Mouse (Mus musculus): ENCODE measurements around the gene Trappc6b. TPM values are rescaled to one million over a fixed set of nuclear protein-coding genes. Genes with fewer than 3 reads are reported as not detected.

Gene Trappc6b
- polyA plus RNA-seq, 1 experiment = 140 TPM

DNA sequence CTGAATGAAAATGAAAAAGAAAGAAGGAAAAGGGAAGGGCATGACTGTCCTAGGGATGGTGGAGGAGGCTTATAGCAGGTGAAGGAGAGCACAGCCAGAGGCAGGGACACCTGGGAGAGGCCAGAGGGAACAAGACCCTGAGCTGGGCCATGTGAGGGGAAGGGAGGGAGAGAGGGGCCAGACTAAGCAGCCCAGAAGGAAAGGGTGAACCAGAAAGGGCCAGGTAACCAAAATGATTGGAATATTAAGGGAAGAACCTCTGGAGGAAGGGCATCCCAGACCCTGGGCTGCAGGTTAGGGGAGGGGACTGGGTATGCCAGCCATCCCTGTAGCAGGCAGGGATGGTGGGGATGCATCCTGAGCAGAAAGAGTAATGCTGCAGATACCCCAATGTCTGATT lies 7.3 kb downstream of the Trappc6b start:
- TF ChIP-seq CTCF (IDR thresholded peaks at IDR 0.05; ENCODE audit: borderline replicate concordance, insufficient read depth, low read depth, low read length) (no peak), POLR2A (IDR thresholded peaks at IDR 0.05; ENCODE audit: borderline replicate concordance, insufficient read depth, low read length) (no peak)
- no peak overlapping the region for H3K4me3 ChIP-seq (replicated peaks; ENCODE audit: insufficient read depth, low read depth, low read length)
- H3K27ac ChIP-seq (ENCODE audit: insufficient read depth, low read length) = no peak overlapping the region
- peaks cover 3% of the 10 kb centered on the region for H3K4me1 ChIP-seq (ENCODE audit: control insufficient read depth, insufficient read depth, low read length)
- no peak for DNase-seq
- no peaks in the 10 kb centered on the region for H3K27me3 ChIP-seq (ENCODE audit: control insufficient read depth, insufficient read depth, low read length)

GRCm38 (mm10) chr12:59053166-59053565 lies 8.1 kb downstream of the Trappc6b start:
- Histone ChIP-seq H3K4me1 (ENCODE audit: control insufficient read depth, insufficient read depth, low read length) (peaks cover 3% of the 10 kb centered on the region; the same call in 1 of the 2 replicates), H3K27me3 (ENCODE audit: control insufficient read depth, insufficient read depth, low read length) (no peaks in the 10 kb centered on the region), H3K27ac (ENCODE audit: insufficient read depth, low read length) (no peak overlapping the region), H3K4me3 (replicated peaks; ENCODE audit: insufficient read depth, low read depth, low read length) (no peak overlapping the region)
- WGBS = 97% methylated on average over 5 of the region's 5 CpGs
- TF ChIP-seq CTCF (IDR thresholded peaks at IDR 0.05; ENCODE audit: borderline replicate concordance, insufficient read depth, low read depth, low read length) = no peak
- no peak for TF ChIP-seq POLR2A (IDR thresholded peaks at IDR 0.05; ENCODE audit: borderline replicate concordance, insufficient read depth, low read length)
- no peak for DNase-seq

DNA sequence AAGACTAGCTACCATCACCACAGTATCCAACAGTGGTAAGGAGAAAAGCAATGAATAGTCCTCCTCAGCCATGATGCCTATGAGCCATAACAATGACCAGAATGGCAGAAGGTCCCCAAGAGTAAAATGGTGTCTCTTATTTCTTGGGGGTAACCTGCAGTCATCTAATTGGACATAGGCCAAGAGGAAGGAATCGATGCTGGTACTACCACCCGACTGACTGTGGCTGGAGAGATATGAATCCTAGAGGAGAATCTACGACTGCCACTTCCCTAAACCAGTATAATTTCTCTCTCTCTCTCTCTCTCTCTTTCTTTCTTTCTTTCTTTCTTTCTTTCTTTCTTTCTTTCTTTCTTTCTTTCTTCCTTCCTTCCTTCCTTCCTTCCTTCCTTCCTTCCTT lies 8.8 kb downstream of the Trappc6b start:
- Histone ChIP-seq H3K4me3 (replicated peaks; ENCODE audit: insufficient read depth, low read depth, low read length) (no peak overlapping the region), H3K27me3 (ENCODE audit: control insufficient read depth, insufficient read depth, low read length) (no peaks in the 10 kb centered on the region), H3K27ac (ENCODE audit: insufficient read depth, low read length) (no peak overlapping the region), H3K4me1 (ENCODE audit: control insufficient read depth, insufficient read depth, low read length) (peaks cover 3% of the 10 kb centered on the region; the same call in 1 of the 2 replicates)
- no peak for DNase-seq
- TF ChIP-seq POLR2A (IDR thresholded peaks at IDR 0.05; ENCODE audit: borderline replicate concordance, insufficient read depth, low read length) (no peak), CTCF (IDR thresholded peaks at IDR 0.05; ENCODE audit: borderline replicate concordance, insufficient read depth, low read depth, low read length) (no peak)
- 89% methylated on average over 3 of the region's 3 CpGs for WGBS

- Histone ChIP-seq H3K4me1 (ENCODE audit: control insufficient read depth, insufficient read depth, low read length) (no peaks in the 10 kb centered on the region), H3K27ac (ENCODE audit: insufficient read depth, low read length) (no peak overlapping the region), H3K27me3 (ENCODE audit: control insufficient read depth, insufficient read depth, low read length) (no peaks in the 10 kb centered on the region), H3K4me3 (replicated peaks; ENCODE audit: insufficient read depth, low read depth, low read length) (no peak overlapping the region)
- DNase-seq = no peak
- TF ChIP-seq POLR2A (IDR thresholded peaks at IDR 0.05; ENCODE audit: borderline replicate concordance, insufficient read depth, low read length) (no peak), CTCF (IDR thresholded peaks at IDR 0.05; ENCODE audit: borderline replicate concordance, insufficient read depth, low read depth, low read length) (no peak)
- 32% methylated on average over 7 of the region's 7 CpGs for WGBS
Measured at GRCm38 (mm10) chr12:59040851-59041250, 20.4 kb downstream of the Trappc6b start.

- 20% methylated on average over 23 of the region's 23 CpGs for WGBS
- Histone ChIP-seq H3K4me3 (replicated peaks; ENCODE audit: insufficient read depth, low read depth, low read length) (no peak overlapping the region), H3K4me1 (ENCODE audit: control insufficient read depth, insufficient read depth, low read length) (no peaks in the 10 kb centered on the region), H3K27ac (ENCODE audit: insufficient read depth, low read length) (no peak overlapping the region), H3K27me3 (ENCODE audit: control insufficient read depth, insufficient read depth, low read length) (no peaks in the 10 kb centered on the region)
- no peak for DNase-seq
- TF ChIP-seq CTCF (IDR thresholded peaks at IDR 0.05; ENCODE audit: borderline replicate concordance, insufficient read depth, low read depth, low read length) (no peak), POLR2A (IDR thresholded peaks at IDR 0.05; ENCODE audit: borderline replicate concordance, insufficient read depth, low read length) (no peak)
Measured at GRCm38 (mm10) chr12:59039971-59040844, 21.1 kb downstream of the Trappc6b start.

DNA sequence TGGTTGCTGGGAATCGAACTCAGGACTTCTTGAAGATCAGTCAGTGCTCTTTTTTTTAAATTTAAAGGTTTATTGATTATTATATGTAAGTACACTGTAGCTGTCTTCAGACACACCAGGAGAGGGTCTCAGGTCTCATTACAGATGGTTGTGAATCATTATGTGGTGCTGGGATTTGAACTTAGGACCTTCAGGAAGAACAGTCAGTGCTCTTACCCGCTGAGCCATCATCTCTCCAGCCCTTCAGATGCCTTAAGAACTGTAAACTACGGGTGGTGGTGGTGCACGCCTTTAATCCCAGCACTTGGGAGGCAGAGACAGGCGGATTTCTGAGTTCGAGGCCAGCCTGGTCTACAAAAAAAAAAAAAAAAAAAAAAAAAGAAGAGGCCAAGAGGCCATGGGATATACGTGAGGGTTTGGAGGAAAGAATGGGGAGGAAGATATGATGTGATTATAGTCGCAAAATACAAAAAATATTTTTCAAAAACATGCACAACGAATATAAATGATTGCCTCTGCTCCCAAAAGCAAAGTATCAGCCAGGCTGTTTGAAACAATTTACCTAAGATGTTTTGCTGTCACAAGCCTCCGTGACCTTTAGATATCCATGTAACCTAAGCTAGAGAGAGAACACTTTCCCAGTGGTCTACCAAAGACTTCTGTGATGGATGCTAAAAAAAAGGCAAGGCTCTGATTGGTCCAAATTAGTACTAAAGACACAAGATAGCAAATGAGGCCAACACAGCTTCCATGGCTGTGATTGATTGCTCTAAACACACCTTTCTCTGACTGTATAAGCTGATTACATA lies 21.9 kb downstream of the Trappc6b start:
- Histone ChIP-seq H3K27me3 (ENCODE audit: control insufficient read depth, insufficient read depth, low read length) (no peaks in the 10 kb centered on the region), H3K27ac (ENCODE audit: insufficient read depth, low read length) (no peak overlapping the region), H3K4me3 (replicated peaks; ENCODE audit: insufficient read depth, low read depth, low read length) (no peak overlapping the region), H3K4me1 (ENCODE audit: control insufficient read depth, insufficient read depth, low read length) (no peaks in the 10 kb centered on the region)
- 76% methylated on average over 10 of the region's 10 CpGs for WGBS
- TF ChIP-seq CTCF (IDR thresholded peaks at IDR 0.05; ENCODE audit: borderline replicate concordance, insufficient read depth, low read depth, low read length) (no peak), POLR2A (IDR thresholded peaks at IDR 0.05; ENCODE audit: borderline replicate concordance, insufficient read depth, low read length) (no peak)
- DNase-seq = no peak

DNA sequence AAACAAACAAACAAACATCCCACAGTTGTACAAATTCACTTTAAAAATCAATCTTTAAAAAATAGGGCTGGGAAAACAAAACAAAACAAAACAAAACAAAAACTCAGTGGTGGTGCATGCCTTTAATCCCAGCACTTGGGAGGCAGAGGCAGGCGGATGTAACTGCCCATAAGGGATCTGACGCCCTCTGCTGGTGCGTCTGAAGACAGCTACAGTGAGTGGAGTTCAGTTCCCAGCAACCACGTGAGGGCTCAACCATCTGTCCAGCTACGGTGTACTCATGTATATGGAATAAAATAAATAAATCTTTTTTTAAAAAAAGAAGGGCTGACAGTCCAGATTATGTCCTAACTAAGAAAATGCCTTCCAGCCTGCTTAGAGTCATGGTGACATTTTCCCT lies 29.2 kb downstream of the Trappc6b start:
- TF ChIP-seq POLR2A (IDR thresholded peaks at IDR 0.05; ENCODE audit: borderline replicate concordance, insufficient read depth, low read length) = no peak
- no peak for TF ChIP-seq CTCF (IDR thresholded peaks at IDR 0.05; ENCODE audit: borderline replicate concordance, insufficient read depth, low read depth, low read length)
- WGBS = 64% methylated on average over 5 of the region's 5 CpGs

More for the DNA sequence above, 29.2 kb downstream of the Trappc6b start:
- Histone ChIP-seq H3K4me1 (ENCODE audit: control insufficient read depth, insufficient read depth, low read length) (no peaks in the 10 kb centered on the region), H3K27me3 (ENCODE audit: control insufficient read depth, insufficient read depth, low read length) (no peaks in the 10 kb centered on the region), H3K27ac (ENCODE audit: insufficient read depth, low read length) (no peak overlapping the region), H3K4me3 (replicated peaks; ENCODE audit: insufficient read depth, low read depth, low read length) (no peak overlapping the region)
- DNase-seq = no peak

Measured in cerebellum, adult 2 months (tissue).